Mouse (Mus musculus) midbrain, embryonic 14.5 days (tissue): ENCODE measurements around the gene Glyctk. TPM values are rescaled to one million over a fixed set of nuclear protein-coding genes. Genes with fewer than 3 reads are reported as not detected.

Experiments
- ATAC-seq: fragments of 200-750 bp; cut with Nextera tagmentation; 2 replicates; pipeline ENCODE4 v1.8.0; 2017; ENCODE audit warnings: moderate number of reproducible peaks, moderate library complexity; ENCODE audit not compliant: low FRiP score, low TSS enrichment
- DNase-seq: peaks from one replicate; pipeline ENCODE4 v3.0.0-alpha.2; 2015
- H3K27ac ChIP-seq: fragments of 300-500 bp; sonication (generic); replicated peaks from 2 replicates; pipeline ENCODE4 v1.5.1; 2014; ENCODE audit warnings: mild to moderate bottlenecking, low read depth, low read length, moderate library complexity
- H3K27me3 ChIP-seq: fragments of 300-500 bp; sonication (generic); 2 replicates; pipeline ENCODE4 v1.6.1; 2014; ENCODE audit warnings: low read length, control low read depth, mixed read lengths; ENCODE audit not compliant: control insufficient read depth, insufficient read depth
- H3K36me3 ChIP-seq: fragments of 300-500 bp; sonication (generic); 2 replicates; pipeline ENCODE4 v1.6.1; 2014; ENCODE audit warnings: low read length, control low read depth; ENCODE audit not compliant: control insufficient read depth, insufficient read depth
- H3K4me1 ChIP-seq: fragments of 300-500 bp; sonication (generic); 2 replicates; pipeline ENCODE4 v1.6.1; 2014; ENCODE audit warnings: mild to moderate bottlenecking, antibody characterized with exemption, low read length, control low read depth; ENCODE audit not compliant: control insufficient read depth, insufficient read depth
- H3K4me2 ChIP-seq: fragments of 300-500 bp; sonication (generic); 2 replicates; pipeline ENCODE4 v1.6.1; 2014; ENCODE audit warnings: mild to moderate bottlenecking, low read length, moderate library complexity
- H3K4me3 ChIP-seq: fragments of 300-500 bp; sonication (generic); replicated peaks from 2 replicates; pipeline ENCODE4 v1.5.1; 2014; ENCODE audit warnings: low read depth, low read length
- H3K9ac ChIP-seq: fragments of 300-500 bp; sonication (generic); replicated peaks from 2 replicates; pipeline ENCODE4 v1.6.1; 2014; ENCODE audit warnings: mild to moderate bottlenecking, low read length, moderate library complexity
- H3K9me3 ChIP-seq: fragments of 300-500 bp; sonication (generic); 2 replicates; pipeline ENCODE4 v1.6.1; 2016; ENCODE audit warnings: low read length, control low read depth, mixed read lengths; ENCODE audit not compliant: control insufficient read depth
- WGBS: fragments of 180-500 bp; shearing (Covaris S2); extraction: QIAGEN DNeasy Blood & Tissue Kit; methylation state at CpG from one replicate; pipeline ENCODE4 v1.1.7; 2014; 5-methylcytosine and 5-hydroxymethylcytosine counted together
- polyA plus RNA-seq: library from polyadenylated mRNA; unstranded; fragments of >200 nt; fragmentation: Nextera tagmentation; extraction: Ambion mirVana; gene quantifications from 2 replicates; pipeline ENCODE4 v1.2.1, GENCODE M21; 2014

The Glyctk gene
- polyA plus RNA-seq, 1 experiment from 2014 or later = 6.8 TPM

GRCm38 (mm10) chr9:106147851-106148431 is 10.0 kb downstream of the Glyctk start:
- DNase-seq (peak; percentile 80), ATAC-seq (peak; percentile 71)
- Histone ChIP-seq H3K4me2 (peak overlapping the region; percentile 91), H3K9ac (peak overlapping the region; percentile 98), H3K27ac (peak overlapping the region; percentile 98), H3K4me1 (peaks cover 28% of the 10 kb centered on the region), H3K36me3 (peaks cover 27% of the 10 kb centered on the region), H3K27me3 (no peaks in the 10 kb centered on the region), H3K4me3 (peak overlapping the region; percentile 86), H3K9me3 (no peaks in the 10 kb centered on the region)
- WGBS = 3% methylated on average over 8 of the region's 10 CpGs

- peak overlapping the region; percentile 98 for H3K9ac ChIP-seq
- no peak for ATAC-seq
- peak overlapping the region; percentile 98 for H3K27ac ChIP-seq
- H3K4me3 ChIP-seq = peak overlapping the region; percentile 86
- peaks cover 20% of the 10 kb centered on the region for H3K36me3 ChIP-seq
- no peaks in the 10 kb centered on the region for H3K27me3 ChIP-seq
- WGBS = 31% methylated on average over 5 of the region's 5 CpGs
- peaks cover 28% of the 10 kb centered on the region for H3K4me1 ChIP-seq
- peak overlapping the region; percentile 91 for H3K4me2 ChIP-seq
- no peak for DNase-seq
- no peaks in the 10 kb centered on the region for H3K9me3 ChIP-seq
Measured at GRCm38 (mm10) chr9:106147281-106147680, 10.7 kb downstream of the Glyctk start.

GRCm38 (mm10) chr9:106145582-106145981 is 12.4 kb downstream of the Glyctk start:
- DNase-seq = no peak
- H3K9me3 ChIP-seq = no peaks in the 10 kb centered on the region
- H3K27ac ChIP-seq = no peak overlapping the region
- no peak overlapping the region for H3K4me2 ChIP-seq
- no peaks in the 10 kb centered on the region for H3K27me3 ChIP-seq
- no peak for ATAC-seq
- H3K9ac ChIP-seq = no peak overlapping the region
- 86% methylated on average over 2 of the region's 2 CpGs for WGBS
- H3K36me3 ChIP-seq = peaks cover 6% of the 10 kb centered on the region; the same call in 1 of the 2 replicates
- H3K4me3 ChIP-seq = no peak overlapping the region
- H3K4me1 ChIP-seq = peaks cover 20% of the 10 kb centered on the region

GRCm38 (mm10) chr9:106144176-106144575 is 13.8 kb downstream of the Glyctk start:
- ATAC-seq (no peak), DNase-seq (peak; percentile 18)
- Histone ChIP-seq H3K4me1 (peaks cover 15% of the 10 kb centered on the region), H3K4me2 (no peak overlapping the region), H3K27ac (no peak overlapping the region), H3K4me3 (no peak overlapping the region), H3K27me3 (no peaks in the 10 kb centered on the region), H3K9ac (no peak overlapping the region), H3K36me3 (no peaks in the 10 kb centered on the region), H3K9me3 (no peaks in the 10 kb centered on the region)
- 79% methylated on average over 7 of the region's 7 CpGs for WGBS

- Histone ChIP-seq H3K4me1 (peaks cover 7% of the 10 kb centered on the region), H3K4me2 (no peak overlapping the region), H3K27ac (peak overlapping the region; percentile 16; the same call in 1 of the 2 replicates), H3K9me3 (no peaks in the 10 kb centered on the region), H3K27me3 (no peaks in the 10 kb centered on the region), H3K4me3 (no peak overlapping the region), H3K36me3 (no peaks in the 10 kb centered on the region), H3K9ac (no peak overlapping the region)
- WGBS = 58% methylated on average over 12 of the region's 12 CpGs
- ATAC-seq = peak; percentile 53; the same call in 1 of the 2 replicates
- peak; percentile 27 for DNase-seq
Measured at GRCm38 (mm10) chr9:106141955-106142354, 16.0 kb downstream of the Glyctk start.

- H3K36me3 ChIP-seq = no peaks in the 10 kb centered on the region
- ATAC-seq (peak; percentile 34; the same call in 1 of the 2 replicates), DNase-seq (peak; percentile 70)
- H3K9ac ChIP-seq = no peak overlapping the region
- no peaks in the 10 kb centered on the region for H3K27me3 ChIP-seq
- H3K27ac ChIP-seq = 0 out of 2 replicates have a peak overlapping the region, but pooled peaks have one; percentile 13
- H3K4me1 ChIP-seq = 0 out of 2 replicates have a peak, but pooled peaks cover 5% of the 10 kb centered on the region
- WGBS = 50% methylated on average over 10 of the region's 10 CpGs
- H3K4me2 ChIP-seq = no peak overlapping the region
- no peaks in the 10 kb centered on the region for H3K9me3 ChIP-seq
- H3K4me3 ChIP-seq = no peak overlapping the region
Measured at GRCm38 (mm10) chr9:106139763-106140162, 18.2 kb downstream of the Glyctk start.

- ATAC-seq (no peak), DNase-seq (no peak)
- Histone ChIP-seq H3K4me2 (no peak overlapping the region), H3K27me3 (no peaks in the 10 kb centered on the region), H3K27ac (no peak overlapping the region), H3K36me3 (no peaks in the 10 kb centered on the region), H3K4me1 (0 out of 2 replicates have a peak, but pooled peaks cover 5% of the 10 kb centered on the region), H3K9me3 (no peaks in the 10 kb centered on the region), H3K9ac (no peak overlapping the region), H3K4me3 (no peak overlapping the region)
- 43% methylated on average over 10 of the region's 10 CpGs for WGBS
Measured at GRCm38 (mm10) chr9:106137671-106138216, 20.2 kb downstream of the Glyctk start.

GRCm38 (mm10) chr9:106130250-106130649 is 27.7 kb downstream of the Glyctk start:
- no peaks in the 10 kb centered on the region for H3K36me3 ChIP-seq
- WGBS = 78% methylated on average over 7 of the region's 7 CpGs

GRCm38 (mm10) chr9:106129072-106129471 is 28.9 kb downstream of the Glyctk start:
- H3K36me3 ChIP-seq = no peaks in the 10 kb centered on the region
- H3K9ac ChIP-seq = no peak overlapping the region
- no peaks in the 10 kb centered on the region for H3K9me3 ChIP-seq
- H3K27me3 ChIP-seq = no peaks in the 10 kb centered on the region
- WGBS = 98% methylated on average over 2 of the region's 2 CpGs
- H3K27ac ChIP-seq = no peak overlapping the region
- H3K4me3 ChIP-seq = no peak overlapping the region
- ATAC-seq (no peak), DNase-seq (no peak)
- no peak overlapping the region for H3K4me2 ChIP-seq
- H3K4me1 ChIP-seq = peaks cover 24% of the 10 kb centered on the region

More at GRCm38 (mm10) chr9:106130250-106130649, 27.7 kb downstream of the Glyctk start:
- Histone ChIP-seq H3K4me3 (no peak overlapping the region), H3K27ac (no peak overlapping the region), H3K4me1 (peaks cover 24% of the 10 kb centered on the region), H3K27me3 (no peaks in the 10 kb centered on the region), H3K4me2 (no peak overlapping the region), H3K9me3 (no peaks in the 10 kb centered on the region), H3K9ac (no peak overlapping the region)
- no peak for ATAC-seq
- DNase-seq = no peak
